Mouse (Mus musculus) MEL (cell line): ENCODE data around the gene Crim1. TPM values are rescaled to one million over a fixed set of nuclear protein-coding genes. Genes with fewer than 3 reads are reported as not detected.

Experiments used
- DNase-seq: peaks from one replicate; pipeline ENCODE4 v3.0.0; 2011; ENCODE audit warnings: low read depth, low spot score
- H3K27ac ChIP-seq: 2 replicates; pipeline ENCODE4 v1.5.1; 2012; ENCODE audit warnings: low read depth, mild to moderate bottlenecking, control low read depth, low read length, moderate library complexity; ENCODE audit not compliant: control insufficient read depth
- H3K27me3 ChIP-seq, 2 experiments: fragments of 150-350 bp in 1 of 2; sonication (generic) in 1 of 2; 2 replicates each; pipeline ENCODE4 v1.6.1; 2012; ENCODE audit warnings: low read length in 2 of 2, mild to moderate bottlenecking in 2 of 2, improper control_type of control experiment in 1 of 2, moderate library complexity in 1 of 2; ENCODE audit not compliant: insufficient read depth in 2 of 2, control insufficient read depth in 1 of 2
- H3K36me3 ChIP-seq, 2 experiments: 2 replicates each; pipeline ENCODE4 v1.6.1; 2012 to 2014; ENCODE audit warnings: low read length in 2 of 2, improper control_type of control experiment in 1 of 2, inconsistent platforms in 1 of 2, mild to moderate bottlenecking in 1 of 2; ENCODE audit not compliant: insufficient read depth in 2 of 2, control insufficient read depth in 1 of 2
- H3K4me1 ChIP-seq, 2 experiments: fragments of 150-350 bp in 1 of 2; sonication (generic) in 1 of 2; 2 replicates each; pipeline ENCODE4 v1.6.1; 2012; ENCODE audit warnings: low read length in 2 of 2, improper control_type of control experiment in 1 of 2, mild to moderate bottlenecking in 1 of 2; ENCODE audit not compliant: insufficient read depth in 2 of 2, control insufficient read depth in 1 of 2
- H3K4me3 ChIP-seq, 2 experiments: fragments of 150-350 bp in 1 of 2; sonication (generic) in 1 of 2; 2 replicates each; pipeline ENCODE4 v1.5.1; 2012; ENCODE audit warnings: low read depth in 2 of 2, low read length in 2 of 2, mild to moderate bottlenecking in 2 of 2, moderate library complexity in 2 of 2, control low read depth in 1 of 2, improper control_type of control experiment in 1 of 2; ENCODE audit not compliant: control insufficient read depth in 1 of 2, insufficient read depth in 1 of 2
- H3K79me2 ChIP-seq: 2 replicates; pipeline ENCODE4 v1.6.1; 2012; ENCODE audit warnings: mild to moderate bottlenecking, low read length, moderate library complexity; ENCODE audit not compliant: control insufficient read depth, poor library complexity, insufficient read depth
- H3K9ac ChIP-seq: 2 replicates; pipeline ENCODE4 v1.6.1; 2012; ENCODE audit warnings: low read depth, mild to moderate bottlenecking, control low read depth, low read length, moderate library complexity; ENCODE audit not compliant: control insufficient read depth, poor library complexity, severe bottlenecking
- H3K9me3 ChIP-seq: fragments of 150-350 bp; sonication (generic); replicated peaks from 2 replicates; pipeline ENCODE4 v1.6.1; 2012; ENCODE audit warnings: mild to moderate bottlenecking, low read length, improper control_type of control experiment, moderate library complexity; ENCODE audit not compliant: insufficient read depth
- CTCF ChIP-seq, 3 experiments: IDR thresholded peaks in 2 of 3; conservative IDR thresholded peaks in 1 of 3; 2 replicates each; pipeline ENCODE4 v1.5.1; 2011 to 2012; ENCODE audit warnings: low read length in 3 of 3, low read depth in 2 of 3, mild to moderate bottlenecking in 2 of 3, improper control_type of control experiment in 1 of 3, inconsistent platforms in 1 of 3, mixed read lengths in 1 of 3, moderate library complexity in 1 of 3; ENCODE audit not compliant: control insufficient read depth in 1 of 3, insufficient read depth in 1 of 3, poor library complexity in 1 of 3, severe bottlenecking in 1 of 3
- E2F4 ChIP-seq: IDR thresholded peaks from 2 replicates; pipeline ENCODE4 v1.6.1; 2011; ENCODE audit warnings: low read depth, low read length, improper control_type of control experiment, borderline replicate concordance
- GABPA ChIP-seq: IDR thresholded peaks from 2 replicates; pipeline ENCODE4 v1.6.1; 2012; ENCODE audit warnings: low read depth, mild to moderate bottlenecking, inconsistent platforms, low read length, improper control_type of control experiment, moderate library complexity
- GATA1 ChIP-seq: IDR thresholded peaks from 2 replicates; pipeline ENCODE4 v1.6.1; 2011; ENCODE audit warnings: low read depth, low read length, improper control_type of control experiment
- HCFC1 ChIP-seq: IDR thresholded peaks from 2 replicates; pipeline ENCODE4 v1.6.1; 2012; ENCODE audit warnings: low read depth, mild to moderate bottlenecking, inconsistent platforms, low read length, improper control_type of control experiment, moderate library complexity
- MAX ChIP-seq: IDR thresholded peaks from 2 replicates; pipeline ENCODE4 v1.6.1; 2011; ENCODE audit warnings: low read length, improper control_type of control experiment
- MAZ ChIP-seq: IDR thresholded peaks from 2 replicates; pipeline ENCODE4 v1.6.1; 2012; ENCODE audit warnings: low read depth, mild to moderate bottlenecking, inconsistent platforms, low read length, improper control_type of control experiment
- NELFE ChIP-seq: IDR thresholded peaks from 2 replicates; pipeline ENCODE4 v1.6.1; 2011; ENCODE audit warnings: low read depth, low read length, improper control_type of control experiment
- POLR2A ChIP-seq, 2 experiments: IDR thresholded peaks; 2 replicates each; pipeline ENCODE4 v1.6.1; 2011 to 2012; ENCODE audit warnings: low read length in 2 of 2, mild to moderate bottlenecking in 2 of 2, control low read depth in 1 of 2, improper control_type of control experiment in 1 of 2, low read depth in 1 of 2, moderate library complexity in 1 of 2; ENCODE audit not compliant: control insufficient read depth in 1 of 2, insufficient read depth in 1 of 2, poor library complexity in 1 of 2
- POLR2AphosphoS2 ChIP-seq: IDR thresholded peaks from 2 replicates; pipeline ENCODE4 v1.6.1; 2011; ENCODE audit warnings: low read length, improper control_type of control experiment
- TAL1 ChIP-seq: IDR thresholded peaks from 2 replicates; pipeline ENCODE4 v1.6.1; 2012; ENCODE audit warnings: mild to moderate bottlenecking, inconsistent platforms, low read length, moderate library complexity, mixed read lengths
- TBP ChIP-seq: IDR thresholded peaks from 2 replicates; pipeline ENCODE4 v1.8.0; 2011; ENCODE audit warnings: low read depth, low read length, improper control_type of control experiment
- USF1 ChIP-seq: IDR thresholded peaks from 2 replicates; pipeline ENCODE4 v1.6.1; 2014; ENCODE audit warnings: low read depth, mild to moderate bottlenecking, inconsistent platforms, low read length, improper control_type of control experiment, moderate library complexity
- USF2 ChIP-seq, 2 experiments: IDR thresholded peaks; 2 replicates each; pipeline ENCODE4 v1.6.1; 2011 to 2012; ENCODE audit warnings: improper control_type of control experiment in 2 of 2, low read length in 2 of 2, borderline replicate concordance in 1 of 2, inconsistent platforms in 1 of 2, low read depth in 1 of 2, mild to moderate bottlenecking in 1 of 2; ENCODE audit not compliant: insufficient read depth in 1 of 2
- ZC3H11A ChIP-seq: IDR thresholded peaks from 2 replicates; pipeline ENCODE4 v1.6.1; 2012; ENCODE audit warnings: low read depth, mild to moderate bottlenecking, inconsistent platforms, low read length, improper control_type of control experiment
- ZKSCAN1 ChIP-seq: IDR thresholded peaks from 2 replicates; pipeline ENCODE4 v1.6.1; 2012; ENCODE audit warnings: low read depth, mild to moderate bottlenecking, inconsistent platforms, low read length, improper control_type of control experiment, moderate library complexity
- ZMIZ1 ChIP-seq: IDR thresholded peaks from 2 replicates; pipeline ENCODE4 v1.6.1; 2012; ENCODE audit warnings: low read depth, mild to moderate bottlenecking, inconsistent platforms, low read length, improper control_type of control experiment, moderate library complexity
- ZNF384 ChIP-seq: IDR thresholded peaks from 2 replicates; pipeline ENCODE4 v1.6.1; 2012; ENCODE audit warnings: low read depth, mild to moderate bottlenecking, inconsistent platforms, low read length, improper control_type of control experiment
- polyA plus RNA-seq, 2 experiments: library from polyadenylated mRNA; stranded (reverse) in 1 of 2; unstranded in 1 of 2; fragments of >175 nt in 1 of 2; fragments of >200 nt in 1 of 2; gene quantifications; 2 replicates each; pipeline versions ENCODE4 v1.2.1 to v1.2.4; 2012; ENCODE audit warnings: low replicate concordance in 2 of 2, low read depth in 1 of 2; ENCODE audit not compliant: insufficient read length in 2 of 2, insufficient read depth in 1 of 2, missing spikeins in 1 of 2
- total RNA-seq: library from RNA; depleted of rRNA; stranded (reverse); fragments of 300-350 nt; gene quantifications from 2 replicates; pipeline ENCODE4 v1.2.3, GENCODE M21; 2012

The Crim1 gene
- total and polyA plus RNA-seq, 3 experiments = not detected

- peaks cover 7 to 11% of the 10 kb centered on the region in 2 experiments for H3K4me1 ChIP-seq
- no peak overlapping the region for H3K9ac ChIP-seq
- H3K9me3 ChIP-seq = no peaks in the 10 kb centered on the region
- H3K27me3 ChIP-seq = no peaks in the 10 kb centered on the region
- TF ChIP-seq HCFC1 = no peak
- peak in 1 of 3 experiments; percentile 7; a peak in 1 of 6 replicates for TF ChIP-seq CTCF (IDR thresholded peaks at IDR 0.05 in 2 of 3, conservative IDR thresholded peaks at IDR 0.05 in 1 of 3; ENCODE audit: control insufficient read depth in 1 of 3, insufficient read depth in 1 of 3, low read depth in 2 of 3, low read length in 3 of 3, poor library complexity in 1 of 3, severe bottlenecking in 1 of 3)
- TF ChIP-seq, all 39 proteins: peak for 1
- H3K36me3 ChIP-seq = peaks cover 0 to 7% of the 10 kb centered on the region in 2 experiments; a peak in 2 of 4 replicates
- H3K4me3 ChIP-seq = no peak overlapping the region
- no peaks in the 10 kb centered on the region for H3K79me2 ChIP-seq
- no peak for DNase-seq
- no peak overlapping the region for H3K27ac ChIP-seq
These were observed 98.1 kb downstream of the Crim1 start for GRCm38 (mm10) chr17:78298140-78298539.

- peaks cover 7 to 11% of the 10 kb centered on the region in 2 experiments for H3K4me1 ChIP-seq
- no peaks in the 10 kb centered on the region for H3K79me2 ChIP-seq
- no peaks in the 10 kb centered on the region for H3K27me3 ChIP-seq
- peaks cover 0 to 7% of the 10 kb centered on the region in 2 experiments; a peak in 2 of 4 replicates for H3K36me3 ChIP-seq
- 0 out of 4 replicates have a peak overlapping the region, but pooled peaks of 1 of the 2 experiments have one; percentile 14 for H3K4me3 ChIP-seq
- H3K9ac ChIP-seq = no peak overlapping the region
- no peak overlapping the region for H3K27ac ChIP-seq
- peak; percentile 56 for DNase-seq
- H3K9me3 ChIP-seq = no peaks in the 10 kb centered on the region
- TF ChIP-seq USF2 (IDR thresholded peaks at IDR 0.05; ENCODE audit: borderline replicate concordance in 1 of 2, insufficient read depth in 1 of 2, low read depth in 1 of 2, low read length in 2 of 2) = no peak
- no peak for TF ChIP-seq GABPA
- TF ChIP-seq MAZ = no peak
- TF ChIP-seq ZKSCAN1 = no peak
- TF ChIP-seq ZC3H11A = no peak
- no peak for TF ChIP-seq ZMIZ1
- TF ChIP-seq E2F4 = no peak
- no peak for TF ChIP-seq ZNF384
- no peak for TF ChIP-seq MAX
- TF ChIP-seq TBP = no peak
- TF ChIP-seq USF1 = no peak
- no peak for TF ChIP-seq NELFE
- no peak for TF ChIP-seq GATA1
- no peak for TF ChIP-seq POLR2A (IDR thresholded peaks at IDR 0.05; ENCODE audit: control insufficient read depth in 1 of 2, insufficient read depth in 1 of 2, low read depth in 1 of 2, low read length in 2 of 2, poor library complexity in 1 of 2)
- TF ChIP-seq TAL1 = no peak
- no peak for TF ChIP-seq POLR2AphosphoS2
- TF ChIP-seq, all 39 proteins: peak for 0
These were observed 99.0 kb downstream of the Crim1 start for GRCm38 (mm10) chr17:78298967-78299540.
